Mouse (Mus musculus) lung, embryonic 16.5 days (tissue): ENCODE measurements at regions not wholly inside any gene's neighbourhood (a gene's known extent, or its start where the extent isn't known, plus 50 kb on each side); places are given as distances from the start of the nearest gene placed in this dataset.

Source experiments
- ATAC-seq: fragments of 200-750 bp; cut with Nextera tagmentation; 2 replicates; pipeline ENCODE4 v1.8.0; 2017; ENCODE audit warnings: low read depth, mild to moderate bottlenecking, moderate library complexity
- H3K27ac ChIP-seq: fragments of 300-500 bp; sonication (generic); 2 replicates; pipeline ENCODE4 v1.5.1; 2014; ENCODE audit warnings: mild to moderate bottlenecking, control low read depth, low read length
- H3K27me3 ChIP-seq: fragments of 300-500 bp; sonication (generic); 2 replicates; pipeline ENCODE4 v1.6.1; 2014; ENCODE audit warnings: low read depth, low read length, mixed read lengths; ENCODE audit not compliant: control insufficient read depth, insufficient read depth
- H3K36me3 ChIP-seq: fragments of 300-500 bp; sonication (generic); 2 replicates; pipeline ENCODE4 v1.6.1; 2014; ENCODE audit warnings: low read length; ENCODE audit not compliant: control insufficient read depth, insufficient read depth
- H3K4me1 ChIP-seq: fragments of 300-500 bp; sonication (generic); replicated peaks from 2 replicates; pipeline ENCODE4 v1.6.1; 2014; ENCODE audit warnings: low read length, mixed read lengths; ENCODE audit not compliant: control insufficient read depth, insufficient read depth
- H3K4me2 ChIP-seq: fragments of 300-500 bp; sonication (generic); 2 replicates; pipeline ENCODE4 v1.6.1; 2014; ENCODE audit warnings: low read depth, low read length, control low read depth
- H3K4me3 ChIP-seq: fragments of 300-500 bp; sonication (generic); 2 replicates; pipeline ENCODE4 v1.5.1; 2014; ENCODE audit warnings: mild to moderate bottlenecking, low read length, control low read depth
- H3K9ac ChIP-seq: fragments of 300-500 bp; sonication (generic); 2 replicates; pipeline ENCODE4 v1.6.1; 2014; ENCODE audit warnings: low read length, control low read depth
- H3K9me3 ChIP-seq: fragments of 300-500 bp; sonication (generic); 2 replicates; pipeline ENCODE4 v1.6.1; 2016; ENCODE audit warnings: low read length; ENCODE audit not compliant: control insufficient read depth
- WGBS: fragments of 180-500 bp; shearing (Covaris S2); extraction: QIAGEN DNeasy Blood & Tissue Kit; methylation state at CpG from one replicate; pipeline ENCODE4 v1.1.7; 2014; 5-methylcytosine and 5-hydroxymethylcytosine counted together

- H3K27ac ChIP-seq = no peak overlapping the region
- no peak overlapping the region for H3K9ac ChIP-seq
- H3K4me1 ChIP-seq = no peaks in the 10 kb centered on the region
- no peak overlapping the region for H3K4me2 ChIP-seq
- no peaks in the 10 kb centered on the region for H3K27me3 ChIP-seq
- H3K4me3 ChIP-seq = no peak overlapping the region
- no peaks in the 10 kb centered on the region for H3K9me3 ChIP-seq
- 71% methylated on average over 7 of the region's 7 CpGs for WGBS
- H3K36me3 ChIP-seq = no peaks in the 10 kb centered on the region
- no peak for ATAC-seq
Observed at GRCm38 (mm10) chr6:8897334-8897733, 50.9 kb upstream of the Nxph1 start.

GRCm38 (mm10) chr6:8898268-8898667 lies 50.0 kb upstream of the Nxph1 start:
- 19% methylated on average over 3 of the region's 3 CpGs for WGBS
- Histone ChIP-seq H3K27me3 (no peaks in the 10 kb centered on the region), H3K9ac (no peak overlapping the region), H3K4me3 (no peak overlapping the region), H3K36me3 (no peaks in the 10 kb centered on the region), H3K4me2 (no peak overlapping the region), H3K4me1 (no peaks in the 10 kb centered on the region), H3K27ac (no peak overlapping the region), H3K9me3 (no peaks in the 10 kb centered on the region)
- ATAC-seq = no peak
